Mouse (Mus musculus) intestine, postnatal 0 days (tissue): Measurements from ENCODE around the gene Cplx2. TPM values are rescaled to one million over a fixed set of nuclear protein-coding genes. Genes with fewer than 3 reads are reported as not detected.

Experiments used
- ATAC-seq: fragments of 200-750 bp; cut with Nextera tagmentation; 2 replicates; pipeline ENCODE4 v1.8.0; 2017; ENCODE audit warnings: mild to moderate bottlenecking, moderate TSS enrichment, moderate library complexity
- H3K27ac ChIP-seq: fragments of 300-500 bp; sonication (generic); 2 replicates; pipeline ENCODE4 v1.5.1; 2014; ENCODE audit warnings: mild to moderate bottlenecking, low read depth, low read length, moderate library complexity
- H3K27me3 ChIP-seq: fragments of 300-500 bp; sonication (generic); replicated peaks from 2 replicates; pipeline ENCODE4 v1.6.1; 2014; ENCODE audit warnings: low read length, mixed read lengths; ENCODE audit not compliant: control insufficient read depth, insufficient read depth
- H3K36me3 ChIP-seq: fragments of 300-500 bp; sonication (generic); 2 replicates; pipeline ENCODE4 v1.6.1; 2014; ENCODE audit warnings: mild to moderate bottlenecking, moderate library complexity; ENCODE audit not compliant: control insufficient read depth, insufficient read depth
- H3K4me1 ChIP-seq: fragments of 300-500 bp; sonication (generic); replicated peaks from 2 replicates; pipeline ENCODE4 v1.6.1; 2014; ENCODE audit warnings: antibody characterized with exemption, low read length, mixed read lengths; ENCODE audit not compliant: control insufficient read depth, insufficient read depth
- H3K4me2 ChIP-seq: fragments of 300-500 bp; sonication (generic); replicated peaks from 2 replicates; pipeline ENCODE4 v1.6.1; 2014; ENCODE audit warnings: low read depth, mild to moderate bottlenecking, moderate library complexity
- H3K4me3 ChIP-seq: fragments of 300-500 bp; sonication (generic); 2 replicates; pipeline ENCODE4 v1.5.1; 2014; ENCODE audit warnings: low read depth, low read length
- H3K9ac ChIP-seq: fragments of 300-500 bp; sonication (generic); 2 replicates; pipeline ENCODE4 v1.6.1; 2014; ENCODE audit warnings: mild to moderate bottlenecking, low read depth, low read length
- H3K9me3 ChIP-seq: fragments of 300-500 bp; sonication (generic); 2 replicates; pipeline ENCODE4 v1.6.1; 2016; ENCODE audit warnings: mixed run types; ENCODE audit not compliant: control insufficient read depth
- CTCF ChIP-seq: sonication (generic); IDR thresholded peaks from 2 replicates; pipeline ENCODE4 v1.5.1; 2016; ENCODE audit warnings: low read depth, mild to moderate bottlenecking, control low read depth, antibody characterized with exemption, moderate library complexity
- WGBS: fragments of 180-500 bp; shearing (Covaris S2); extraction: QIAGEN DNeasy Blood & Tissue Kit; methylation state at CpG from one replicate; pipeline ENCODE4 v1.1.7; 2014; 5-methylcytosine and 5-hydroxymethylcytosine counted together
- polyA plus RNA-seq: library from polyadenylated mRNA; unstranded; fragments of >200 nt; fragmentation: Nextera tagmentation; extraction: Ambion mirVana; gene quantifications from 2 replicates; pipeline ENCODE4 v1.2.1, GENCODE M21; 2015

Gene Cplx2
- polyA plus RNA-seq, 1 experiment from 2014 or later, result 2.2 TPM

DNA sequence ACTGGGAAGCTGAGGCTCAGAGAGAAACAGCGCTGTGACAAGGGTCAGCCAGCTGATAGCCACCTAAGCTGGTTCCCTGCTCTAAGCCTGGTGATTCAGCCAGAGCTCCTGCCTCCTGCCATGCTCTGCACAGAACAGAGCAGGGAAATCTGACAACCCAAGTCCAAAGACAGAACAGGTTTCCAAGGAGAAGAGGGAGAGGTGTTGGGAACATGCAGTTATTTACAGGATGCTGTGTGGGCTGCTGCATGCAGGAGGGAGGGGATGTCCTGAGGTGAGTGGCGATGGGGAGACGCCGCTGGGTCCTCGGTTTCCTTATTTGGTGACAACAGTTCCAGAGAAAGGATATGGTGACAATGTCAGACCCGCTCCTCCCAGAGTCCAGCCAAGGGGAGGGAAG is 12.0 kb upstream of the Cplx2 start:
- no peaks in the 10 kb centered on the region for H3K9me3 ChIP-seq
- H3K4me3 ChIP-seq, result no peak overlapping the region
- no peak overlapping the region for H3K27ac ChIP-seq
- H3K27me3 ChIP-seq, result no peaks in the 10 kb centered on the region
- no peaks in the 10 kb centered on the region for H3K4me1 ChIP-seq
- no peak for TF ChIP-seq CTCF
- H3K4me2 ChIP-seq, result no peak overlapping the region
- ATAC-seq, result no peak
- H3K36me3 ChIP-seq, result no peaks in the 10 kb centered on the region
- H3K9ac ChIP-seq, result no peak overlapping the region
- WGBS, result 80% methylated on average over 6 of the region's 6 CpGs

DNA sequence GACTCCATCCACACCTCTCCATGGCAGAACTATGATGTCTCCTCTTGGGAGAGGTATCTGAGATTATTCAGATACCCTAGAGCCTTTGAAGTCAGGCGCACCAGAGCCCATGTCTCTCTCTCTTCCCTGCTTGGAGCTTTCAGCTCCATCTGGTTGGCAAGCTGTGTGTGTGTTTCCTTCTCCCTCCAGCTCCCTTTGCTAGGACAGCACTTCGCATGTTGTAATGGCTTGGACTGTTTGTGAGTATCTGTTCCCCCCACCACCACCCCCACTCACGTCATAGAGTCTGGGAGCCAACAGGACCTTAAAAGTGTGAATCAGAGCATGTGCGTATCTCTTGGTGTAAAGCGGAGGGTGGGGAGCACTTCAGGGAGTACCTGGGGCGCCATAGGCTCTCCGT is 6.5 kb upstream of the Cplx2 start:
- Histone ChIP-seq H3K9ac (no peak overlapping the region), H3K27ac (no peak overlapping the region), H3K4me2 (no peak overlapping the region), H3K27me3 (no peaks in the 10 kb centered on the region), H3K9me3 (no peaks in the 10 kb centered on the region), H3K4me3 (no peak overlapping the region), H3K36me3 (no peaks in the 10 kb centered on the region), H3K4me1 (no peaks in the 10 kb centered on the region)
- WGBS, result 85% methylated on average over 7 of the region's 7 CpGs
- no peak for TF ChIP-seq CTCF
- no peak for ATAC-seq

GRCm38 (mm10) chr13:54367758-54368157 is 3.4 kb upstream of the Cplx2 start:
- no peaks in the 10 kb centered on the region for H3K9me3 ChIP-seq
- peaks cover 20% of the 10 kb centered on the region; the same call in 1 of the 2 replicates for H3K27me3 ChIP-seq
- H3K27ac ChIP-seq, result no peak overlapping the region
- no peak overlapping the region for H3K4me3 ChIP-seq
- no peaks in the 10 kb centered on the region for H3K36me3 ChIP-seq
- H3K4me2 ChIP-seq, result no peak overlapping the region
- WGBS, result 78% methylated on average over 6 of the region's 6 CpGs
- no peaks in the 10 kb centered on the region for H3K4me1 ChIP-seq
- H3K9ac ChIP-seq, result no peak overlapping the region
- peak; percentile 48 for TF ChIP-seq CTCF
- no peak for ATAC-seq

GRCm38 (mm10) chr13:54368181-54368580 is 3.0 kb upstream of the Cplx2 start:
- H3K36me3 ChIP-seq, result no peaks in the 10 kb centered on the region
- H3K27me3 ChIP-seq, result peaks cover 20% of the 10 kb centered on the region; the same call in 1 of the 2 replicates
- no peaks in the 10 kb centered on the region for H3K9me3 ChIP-seq
- H3K4me2 ChIP-seq, result no peak overlapping the region
- ATAC-seq, result no peak
- H3K27ac ChIP-seq, result no peak overlapping the region
- no peaks in the 10 kb centered on the region for H3K4me1 ChIP-seq
- no peak overlapping the region for H3K4me3 ChIP-seq
- 84% methylated on average over 9 of the region's 9 CpGs for WGBS
- TF ChIP-seq CTCF, result no peak
- H3K9ac ChIP-seq, result no peak overlapping the region

GRCm38 (mm10) chr13:54371387-54372330 is 510 bp downstream of the Cplx2 start:
- Histone ChIP-seq H3K4me2 (peak overlapping the region; percentile 65), H3K27ac (no peak overlapping the region), H3K36me3 (no peaks in the 10 kb centered on the region), H3K27me3 (peaks cover 20% of the 10 kb centered on the region; the same call in 1 of the 2 replicates), H3K4me3 (peak overlapping the region; percentile 36), H3K4me1 (no peaks in the 10 kb centered on the region), H3K9me3 (no peaks in the 10 kb centered on the region), H3K9ac (no peak overlapping the region)
- WGBS, result 1% methylated on average over 58 of the region's 59 CpGs
- TF ChIP-seq CTCF, result peak; percentile 69
- ATAC-seq, result peak; percentile 75

GRCm38 (mm10) chr13:54372665-54373064 is 1.5 kb downstream of the Cplx2 start:
- Histone ChIP-seq H3K4me2 (peak overlapping the region; percentile 13; the same call in 1 of the 2 replicates), H3K9me3 (no peaks in the 10 kb centered on the region), H3K4me3 (no peak overlapping the region), H3K4me1 (no peaks in the 10 kb centered on the region), H3K27me3 (peaks cover 20% of the 10 kb centered on the region; the same call in 1 of the 2 replicates), H3K36me3 (no peaks in the 10 kb centered on the region), H3K27ac (no peak overlapping the region), H3K9ac (no peak overlapping the region)
- 5% methylated on average over 16 of the region's 16 CpGs for WGBS
- peak; percentile 86 for TF ChIP-seq CTCF
- ATAC-seq, result no peak
